Mouse (Mus musculus): ENCODE measurements around the gene Kctd20.

GRCm38 (mm10) chr17:29005002-29005401, 53.3 kb downstream of the Kctd20 start:
- TF ChIP-seq CTCF (IDR thresholded peaks at IDR 0.05; ENCODE audit: low read depth, low read length) (no peak), POLR2A (IDR thresholded peaks at IDR 0.05; ENCODE audit: insufficient read depth, low read length) (no peak), EP300 (IDR thresholded peaks at IDR 0.05; ENCODE audit: insufficient read depth, low read depth, low read length) (no peak)

Data from ES-Bruce4 (cell line).